Mouse (Mus musculus) heart, postnatal 10 days (tissue): ENCODE measurements around the gene Atxn3. TPM values are rescaled to one million over a fixed set of nuclear protein-coding genes. Genes with fewer than 3 reads are reported as not detected.

ENCODE experiments used
- DNase-seq, 2 experiments: peaks; one replicate each; pipeline ENCODE4 v3.0.0; 2021
- intact Hi-C: fragments of 180-260 bp; cut with DNase I; formaldehyde crosslinking; loops from one replicate; pipeline ENCODE4 v1.15.1; 2025
- total RNA-seq, 2 experiments: library from RNA; stranded (reverse); gene quantifications; 2 replicates each; pipeline ENCODE4 v1.2.3; 2021

Atxn3 gene
- total RNA-seq, result 10 to 100 TPM in 1 of 2 experiments, 1 to 10 TPM in 1; 9.9 to 14.0 TPM

GRCm38 (mm10) chr12:101957942-101958544 lies at the start of gene Atxn3:
Atxn3 (minus strand) TSS chr12:101958246.
- intact Hi-C loops, result loop anchor here (5.0 kb wide), 2 partner anchors 46 to 836 kb away; partner anchors contain the start of gene Trip11
- peak; percentile 98 for DNase-seq

GRCm38 (mm10) chr12:102000785-102001184 lies 42.7 kb upstream of the Atxn3 start:
- intact Hi-C loops, result no loop called here
- DNase-seq, result no peak

GRCm38 (mm10) chr12:101998929-101999328 lies 40.9 kb upstream of the Atxn3 start:
- DNase-seq, result no peak
- intact Hi-C loops, result no loop called here

- no peak for DNase-seq
- intact Hi-C loops, result loop anchor here (5.0 kb wide), 1 partner anchor 142 kb away; no protein-coding TSS in a partner anchor
Observed at GRCm38 (mm10) chr12:101994576-101995467, 36.8 kb upstream of the Atxn3 start.

GRCm38 (mm10) chr12:101987659-101988058 lies 29.6 kb upstream of the Atxn3 start:
- intact Hi-C loops, result loop anchor here (5.0 kb wide), 1 partner anchor 195 kb away; no protein-coding TSS in a partner anchor

GRCm38 (mm10) chr12:101985110-101985509 lies 27.1 kb upstream of the Atxn3 start:
- DNase-seq, result peak; percentile 11 to 34
- intact Hi-C loops, result loop anchor here (2.0 to 5.0 kb wide), 2 partner anchors 197 to 400 kb away; no protein-coding TSS in a partner anchor

More at GRCm38 (mm10) chr12:101987659-101988058, 29.6 kb upstream of the Atxn3 start:
- DNase-seq, result no peak

GRCm38 (mm10) chr12:101982977-101983376 lies 24.9 kb upstream of the Atxn3 start:
- intact Hi-C loops, result loop anchor here (5.0 kb wide), 1 partner anchor 479 kb away; no protein-coding TSS in a partner anchor

GRCm38 (mm10) chr12:101981559-101981958 lies 23.5 kb upstream of the Atxn3 start:
- DNase-seq, result no peak
- intact Hi-C loops, result loop anchor here (5.0 kb wide), 1 partner anchor 481 kb away; no protein-coding TSS in a partner anchor

More at GRCm38 (mm10) chr12:101982977-101983376, 24.9 kb upstream of the Atxn3 start:
- DNase-seq, result no peak

GRCm38 (mm10) chr12:101980266-101980665 lies 22.2 kb upstream of the Atxn3 start:
- intact Hi-C loops, result loop anchor here (5.0 kb wide), 1 partner anchor 482 kb away; no protein-coding TSS in a partner anchor
- no peak for DNase-seq

- intact Hi-C loops, result no loop called here
- DNase-seq, result no peak
Observed at GRCm38 (mm10) chr12:101979213-101979750, 21.2 kb upstream of the Atxn3 start.

GRCm38 (mm10) chr12:101978588-101978987 lies 20.5 kb upstream of the Atxn3 start:
- intact Hi-C loops, result no loop called here
- no peak for DNase-seq

- no peak for DNase-seq
- intact Hi-C loops, result no loop called here
Observed at GRCm38 (mm10) chr12:101978162-101978561, 20.1 kb upstream of the Atxn3 start.

GRCm38 (mm10) chr12:101977404-101977915 lies 19.4 kb upstream of the Atxn3 start:
- intact Hi-C loops, result no loop called here
- no peak for DNase-seq

GRCm38 (mm10) chr12:101976651-101977403 lies 18.8 kb upstream of the Atxn3 start:
- intact Hi-C loops, result no loop called here
- DNase-seq, result no peak

- intact Hi-C loops, result no loop called here
- DNase-seq, result peak; percentile 91 to 92
Observed at GRCm38 (mm10) chr12:101975601-101976571, 17.8 kb upstream of the Atxn3 start, which contains the start of gene Cpsf2. Cpsf2 (plus strand) TSS chr12:101975988.

- intact Hi-C loops, result no loop called here
- DNase-seq, result no peak
Observed at GRCm38 (mm10) chr12:101975167-101975600, 17.1 kb upstream of the Atxn3 start.

GRCm38 (mm10) chr12:101974571-101974970 lies 16.5 kb upstream of the Atxn3 start:
- intact Hi-C loops, result no loop called here
- no peak for DNase-seq

GRCm38 (mm10) chr12:101972230-101972629 lies 14.2 kb upstream of the Atxn3 start:
- intact Hi-C loops, result no loop called here
- no peak for DNase-seq

GRCm38 (mm10) chr12:101971311-101971710 lies 13.3 kb upstream of the Atxn3 start:
- DNase-seq, result no peak
- intact Hi-C loops, result no loop called here
